Mouse (Mus musculus) left cerebral cortex, adult 11 months (tissue): ENCODE results near the gene Tmprss7.

Source experiments
- DNase-seq: peaks from one replicate; pipeline ENCODE4 v3.0.0; 2022; ENCODE audit warnings: low spot score

Tmprss7 gene

DNA sequence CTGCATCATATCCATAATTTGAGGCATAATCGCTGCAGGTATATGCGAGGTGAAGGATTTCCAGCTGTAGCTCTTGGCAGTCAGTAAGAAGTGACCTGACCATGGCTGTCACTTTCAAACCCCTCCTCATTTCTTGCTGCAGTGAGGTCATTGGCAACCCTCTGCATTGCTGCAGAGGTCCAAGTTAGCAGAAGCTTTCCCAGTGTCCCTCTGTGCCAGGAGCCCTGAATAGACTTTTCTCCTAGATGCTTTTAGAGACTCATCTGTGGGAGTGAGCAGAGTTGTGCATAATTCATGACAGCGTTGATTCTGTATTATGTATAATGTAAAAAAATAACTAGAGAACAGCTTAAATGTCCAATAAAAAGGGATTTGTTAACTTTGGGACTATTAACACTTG lies 8.2 kb downstream of the Tmprss7 start:
- no peak for DNase-seq

GRCm38 (mm10) chr16:45684815-45685214 lies 8.6 kb downstream of the Tmprss7 start:
- DNase-seq: no peak

DNA sequence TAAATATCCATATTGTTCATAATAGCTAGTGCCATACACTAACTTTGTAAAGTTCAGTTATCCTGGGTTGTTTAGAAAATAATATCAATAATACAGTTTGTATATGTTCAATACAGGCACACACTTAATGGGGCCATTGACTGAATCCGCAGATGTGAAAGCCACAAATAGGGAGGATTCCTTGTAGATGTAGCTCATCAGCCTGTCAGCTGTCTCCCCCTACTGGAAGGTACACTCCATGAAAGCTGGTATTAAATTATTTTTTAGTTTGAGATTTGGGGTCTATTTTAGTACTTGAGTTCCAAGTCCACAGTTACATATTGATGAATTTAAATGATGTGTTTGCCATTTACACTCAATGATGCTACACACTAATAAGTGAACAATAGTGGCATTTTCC lies 17.0 kb downstream of the Tmprss7 start:
- DNase-seq: no peak

DNA sequence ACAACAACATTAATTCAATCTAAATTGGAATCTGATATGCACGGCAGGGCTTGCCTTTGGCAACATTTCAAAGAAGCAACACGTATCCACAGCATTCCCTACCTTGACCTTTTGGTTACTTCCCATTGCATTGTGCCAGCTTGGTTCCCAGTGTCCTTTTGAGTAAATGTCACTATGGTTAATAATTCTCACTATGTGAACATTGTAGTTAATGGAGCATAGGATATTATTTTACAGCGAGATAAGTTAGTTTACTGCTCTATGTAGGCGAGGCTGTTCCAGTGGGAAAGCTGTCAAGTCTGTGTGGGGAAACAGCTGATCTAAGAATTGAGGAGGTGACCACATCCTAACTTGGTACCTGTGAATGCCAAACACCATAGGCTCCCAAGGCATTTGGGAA lies 23.5 kb downstream of the Tmprss7 start:
- DNase-seq: no peak

DNA sequence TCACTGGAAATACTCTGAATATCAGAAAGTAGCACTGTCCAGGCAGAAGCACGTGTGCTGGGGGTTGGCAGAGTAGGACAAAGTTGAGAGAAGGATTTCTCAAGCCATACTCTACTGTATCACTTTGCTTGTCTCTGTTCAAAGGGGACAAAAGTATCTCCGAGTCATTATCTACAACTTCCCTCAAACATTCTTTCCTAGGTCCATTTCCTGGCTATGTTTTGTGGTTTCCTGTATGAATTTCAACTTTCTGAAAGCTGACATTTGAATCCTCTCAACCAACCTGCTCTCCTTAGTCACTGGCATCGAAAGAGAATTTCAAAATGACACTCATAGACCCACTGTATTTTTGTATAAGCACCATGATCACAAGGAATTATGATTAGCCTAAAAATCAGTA lies 25.3 kb downstream of the Tmprss7 start:
- DNase-seq: no peak

DNA sequence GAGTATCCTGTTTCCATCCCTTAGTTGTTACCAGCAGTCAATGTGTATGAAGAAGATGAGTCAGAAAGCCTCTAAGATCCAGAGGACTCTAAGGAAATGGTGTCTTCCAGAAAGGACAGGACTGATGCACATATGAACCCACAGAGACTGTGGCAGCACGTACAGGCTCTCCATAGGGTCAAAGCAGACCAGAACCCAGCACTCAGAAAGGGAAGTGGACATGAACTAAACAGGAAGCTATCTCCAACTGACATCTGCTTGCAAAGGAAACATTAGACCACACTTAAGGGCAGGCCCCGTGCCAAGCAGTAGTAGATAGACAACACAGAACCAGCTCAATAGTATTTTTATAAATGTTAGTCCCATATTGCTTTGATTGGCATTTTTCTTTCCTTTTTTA lies 27.3 kb downstream of the Tmprss7 start:
- DNase-seq: no peak

DNA sequence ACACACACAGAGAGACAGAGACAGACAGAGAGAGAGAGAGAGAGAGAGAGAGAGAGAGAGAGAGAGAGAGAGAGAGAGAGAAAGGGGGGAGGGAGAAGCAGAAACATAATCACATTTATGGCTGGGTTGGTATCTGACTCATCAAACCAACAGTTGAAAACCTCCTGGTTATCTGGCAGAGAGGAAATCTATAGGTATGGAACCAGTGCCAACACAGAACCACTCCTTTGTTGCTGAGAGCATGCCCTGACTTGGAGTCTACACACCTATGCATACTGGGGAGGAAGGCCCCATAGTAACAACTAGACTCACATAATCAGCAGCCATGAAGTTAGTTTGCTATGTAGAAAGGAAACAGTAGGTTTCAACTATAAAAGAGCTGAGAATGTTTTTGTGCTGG lies 31.1 kb downstream of the Tmprss7 start:
- DNase-seq: no peak

- peak; percentile 7 for DNase-seq
Observed at GRCm38 (mm10) chr16:45659596-45659995, 33.9 kb downstream of the Tmprss7 start.

GRCm38 (mm10) chr16:45658248-45658647 lies 35.2 kb downstream of the Tmprss7 start:
- no peak for DNase-seq

- DNase-seq: no peak
Observed at GRCm38 (mm10) chr16:45657574-45658159, 35.8 kb downstream of the Tmprss7 start.

DNA sequence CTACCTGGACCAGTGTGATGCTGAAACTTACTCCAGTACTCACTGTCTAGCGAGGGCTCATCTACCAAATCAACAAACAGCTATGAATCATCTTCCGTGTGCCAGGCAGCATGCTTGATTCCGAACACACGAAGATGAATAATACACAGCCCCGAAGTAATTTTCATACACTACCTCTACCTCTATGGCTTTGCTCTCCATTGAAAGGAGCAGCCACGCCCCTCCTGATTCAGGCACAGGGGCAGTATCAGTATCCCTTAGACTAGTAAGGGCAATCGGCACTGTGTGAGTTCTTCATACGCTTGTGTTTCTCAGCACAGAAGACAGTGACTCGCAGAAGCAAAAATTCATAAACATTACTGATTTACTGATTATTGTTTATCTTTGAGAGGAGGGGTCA lies 39.0 kb downstream of the Tmprss7 start:
- no peak for DNase-seq

DNA sequence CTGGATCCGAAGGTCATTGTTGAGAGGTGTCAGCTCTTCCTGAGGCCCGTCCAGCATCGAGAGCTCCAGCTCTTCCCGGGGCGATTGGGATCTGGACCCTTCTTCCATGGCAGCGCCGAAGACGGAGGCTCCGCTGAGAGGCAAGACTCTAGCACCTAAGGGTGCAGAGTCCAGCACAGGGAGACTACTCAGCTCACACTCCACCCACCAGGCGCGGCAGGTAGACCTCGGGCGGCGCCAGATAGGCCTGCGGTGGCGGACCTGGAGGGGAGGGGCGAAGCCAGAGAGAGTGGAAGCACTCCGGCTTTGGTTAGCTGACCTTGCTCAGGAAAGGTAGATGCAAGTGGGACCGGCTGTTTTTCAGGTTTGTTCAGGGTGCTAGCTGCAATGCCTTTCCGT lies 39.5 kb downstream of the Tmprss7 start, which contains the start of gene BC016579:
Gene BC016579 (minus strand): TSS at position 135 of the 399 bp plus-strand sequence.
- no peak for DNase-seq

GRCm38 (mm10) chr16:45653009-45653933 lies 40.2 kb downstream of the Tmprss7 start:
- no peak for DNase-seq

DNA sequence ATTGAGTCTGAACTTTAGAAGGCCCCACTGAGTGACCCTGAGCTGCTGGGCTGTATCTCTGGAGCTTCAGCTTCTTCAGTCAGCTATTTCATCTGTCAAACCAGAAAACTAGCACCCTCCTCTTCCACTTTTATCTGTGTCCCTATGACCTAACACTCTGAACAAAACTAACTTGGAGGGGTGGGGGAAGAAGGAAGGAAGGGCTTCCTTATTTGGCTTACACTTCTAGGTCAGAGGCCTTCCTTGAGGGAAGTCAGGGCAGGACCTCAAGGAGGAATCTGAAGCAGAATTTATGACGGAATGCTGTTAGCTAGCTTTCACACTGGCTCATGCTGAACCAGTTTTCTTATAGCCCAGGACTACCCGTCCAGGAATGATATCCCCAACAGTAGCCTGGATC lies 42.0 kb downstream of the Tmprss7 start:
- no peak for DNase-seq

DNA sequence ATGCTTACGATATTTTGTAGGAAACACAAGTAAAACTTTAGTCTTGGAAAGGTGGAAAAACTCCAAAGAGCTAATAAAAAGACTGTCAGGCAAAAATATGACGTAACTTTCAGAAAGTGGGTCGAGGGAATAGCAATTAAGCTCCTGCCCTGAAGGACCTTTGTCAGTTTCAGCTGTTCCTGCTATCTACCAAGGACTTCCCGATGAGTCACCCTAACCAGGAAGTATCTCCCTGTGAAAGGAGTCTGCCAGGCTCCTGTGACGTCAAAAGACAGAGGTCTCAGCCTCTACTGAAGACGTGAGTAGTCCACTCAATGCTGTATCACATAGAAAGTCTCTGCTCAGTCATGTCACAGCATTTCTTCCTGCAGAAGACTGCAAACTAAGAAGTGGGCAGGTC lies 49.1 kb downstream of the Tmprss7 start:
- no peak for DNase-seq

DNA sequence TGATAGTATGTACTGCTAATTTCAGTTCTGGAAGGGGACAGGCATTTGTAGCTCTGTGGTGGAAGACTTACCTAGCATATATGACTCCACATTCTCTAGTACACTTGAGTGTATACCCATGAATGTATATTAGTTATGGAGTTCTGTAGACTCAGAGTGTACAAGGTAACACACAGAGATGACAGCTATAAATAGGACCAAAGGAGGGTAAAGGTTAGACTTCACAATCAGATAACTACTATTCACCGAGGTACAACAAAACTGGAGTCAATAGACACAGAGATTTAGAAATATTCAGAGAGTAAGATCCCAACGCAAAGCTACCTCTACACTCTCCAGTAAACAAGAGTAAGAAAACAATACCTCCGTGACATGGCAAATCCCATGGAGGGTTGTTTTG lies 49.5 kb downstream of the Tmprss7 start:
- no peak for DNase-seq

DNA sequence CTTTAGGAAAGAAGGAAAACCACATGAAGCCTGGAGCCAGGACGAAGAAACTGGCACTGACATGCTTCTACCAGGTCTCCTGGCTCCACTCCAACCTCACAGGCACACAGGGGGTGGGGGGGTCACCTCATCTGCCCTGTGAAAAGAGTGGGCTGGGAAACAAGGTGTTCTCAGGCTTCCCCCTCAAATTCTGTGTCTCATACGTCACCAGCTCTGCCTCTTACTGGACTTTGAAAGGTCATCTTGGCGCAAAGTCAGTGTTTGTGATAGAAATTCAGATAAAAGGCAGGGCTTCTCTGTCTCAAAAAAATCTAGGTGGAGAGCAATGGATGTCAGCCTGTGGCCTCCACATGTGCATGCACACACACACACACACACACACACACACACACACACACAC lies 52.2 kb downstream of the Tmprss7 start:
- DNase-seq: no peak

DNA sequence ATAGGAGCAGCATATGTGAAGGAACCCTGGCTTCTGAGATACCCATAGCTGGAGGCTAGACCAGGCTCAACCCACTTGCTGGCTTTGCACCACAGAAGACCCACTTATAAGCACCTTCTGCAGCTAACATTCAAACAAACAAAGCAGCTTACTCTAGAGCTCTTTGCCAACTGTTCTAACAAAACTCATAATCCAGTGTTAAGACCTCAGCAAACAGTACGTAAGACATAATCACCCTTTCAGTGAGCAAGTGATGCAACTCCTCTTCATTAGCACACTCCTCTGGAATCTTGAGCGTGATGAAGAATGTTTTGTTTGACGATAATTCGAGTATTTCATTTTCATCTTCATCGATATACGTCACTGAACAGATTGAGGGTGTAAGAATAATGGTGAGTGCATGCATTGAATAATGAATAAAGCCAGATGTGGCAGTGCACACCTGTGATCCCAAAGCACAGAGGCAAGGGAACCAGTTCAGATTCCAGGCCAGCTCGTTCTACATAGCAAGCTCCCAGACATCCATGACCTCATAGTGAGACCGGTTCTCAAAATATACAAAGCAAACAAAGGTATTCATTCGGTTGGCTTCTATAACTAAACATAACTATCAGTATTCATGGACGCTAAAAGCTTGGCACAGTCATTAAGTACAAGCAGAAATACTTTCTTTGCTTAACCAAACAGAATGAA lies 53.2 kb downstream of the Tmprss7 start:
- DNase-seq: no peak

- DNase-seq: no peak
Observed at GRCm38 (mm10) chr16:45635826-45636225, 57.6 kb downstream of the Tmprss7 start.

DNA sequence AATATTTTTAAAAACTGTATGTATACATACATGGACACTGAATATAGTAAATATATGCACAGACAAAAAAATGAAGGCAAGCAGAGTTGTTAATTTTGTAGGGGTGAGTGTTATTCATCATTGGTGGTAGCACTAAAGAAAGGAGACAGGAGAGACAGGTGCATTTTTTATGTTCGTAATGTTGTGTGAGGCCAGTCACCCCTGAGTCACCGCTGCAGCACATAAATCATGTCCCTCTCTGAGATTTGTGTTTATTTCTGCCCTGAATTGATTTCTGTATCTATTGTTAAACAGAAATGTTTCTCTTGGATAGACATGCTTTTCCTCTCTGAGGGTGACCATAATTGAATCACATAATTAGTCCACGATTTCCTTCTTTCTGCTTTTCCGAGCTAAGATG lies 61.0 kb downstream of the Tmprss7 start:
- DNase-seq: no peak

DNA sequence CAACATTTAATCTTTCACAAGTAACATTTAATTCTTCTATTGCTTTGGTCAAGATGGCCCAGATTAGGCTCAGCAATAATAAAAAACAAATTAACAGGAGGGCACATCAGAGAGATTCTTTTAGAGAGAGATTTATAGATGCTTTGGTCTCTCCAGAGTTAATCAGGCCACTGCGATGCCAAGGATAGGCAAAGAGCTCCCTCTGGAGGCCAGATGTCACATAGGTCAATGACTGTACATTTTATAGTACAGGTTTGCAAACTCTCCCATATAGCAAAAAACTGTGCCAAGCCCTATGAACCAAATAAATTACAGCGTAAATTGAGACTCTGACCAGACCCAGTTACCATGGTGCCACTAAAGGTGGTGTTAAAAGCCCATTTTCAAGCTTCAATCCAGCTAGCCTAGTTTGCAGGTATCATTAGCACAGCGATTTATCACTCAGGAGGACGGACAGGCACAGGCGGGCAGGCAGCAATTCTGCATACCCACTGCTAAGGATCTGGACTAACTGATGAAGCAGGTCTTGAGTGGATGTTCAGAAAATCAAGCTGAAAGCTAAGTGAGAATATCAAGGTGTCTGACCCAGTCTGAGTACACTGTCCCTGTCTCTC lies 63.0 kb downstream of the Tmprss7 start:
- DNase-seq: peak; percentile 39

- no peak for DNase-seq
Observed at GRCm38 (mm10) chr16:45629497-45630105, 63.9 kb downstream of the Tmprss7 start.
